Mouse (Mus musculus) spleen, adult 2 months (tissue): ENCODE results near the gene Ifnl3. TPM values are rescaled to one million over a fixed set of nuclear protein-coding genes. Genes with fewer than 3 reads are reported as not detected.
"Not testable (repeated sequence)": the region's sequence is repeated elsewhere in the genome, so short reads cannot be mapped to it uniquely, and the experiment has no call there.

ENCODE experiments used
- DNase-seq, 2 experiments: peaks; one replicate each; pipeline versions ENCODE4 v3.0.0 to v3.0.0-alpha.2; 2012 to 2021; ENCODE audit warnings: low spot score in 2 of 2, low read depth in 1 of 2
- H3K27ac ChIP-seq: fragments of 200-500 bp; 2 replicates; pipeline ENCODE4 v1.5.1; 2012; ENCODE audit warnings: low read length, inconsistent platforms; ENCODE audit not compliant: insufficient read depth
- H3K27me3 ChIP-seq: fragments of 200-500 bp; 2 replicates; pipeline ENCODE4 v1.6.1; 2012; ENCODE audit warnings: mild to moderate bottlenecking, moderate library complexity, low read length, inconsistent platforms; ENCODE audit not compliant: control insufficient read depth, insufficient read depth
- H3K36me3 ChIP-seq: fragments of 200-500 bp; 2 replicates; pipeline ENCODE4 v1.6.1; 2012; ENCODE audit warnings: mild to moderate bottlenecking, low read length, inconsistent platforms; ENCODE audit not compliant: control insufficient read depth, insufficient read depth
- H3K4me1 ChIP-seq: fragments of 200-500 bp; 2 replicates; pipeline ENCODE4 v1.6.1; 2011; ENCODE audit warnings: inconsistent platforms; ENCODE audit not compliant: control insufficient read depth, insufficient read depth, insufficient read length
- H3K4me3 ChIP-seq: fragments of 200-500 bp; 2 replicates; pipeline ENCODE4 v1.5.1; 2011; ENCODE audit warnings: mild to moderate bottlenecking, inconsistent platforms; ENCODE audit not compliant: insufficient read depth, insufficient read length; ENCODE audit errors: extremely low read depth
- CTCF ChIP-seq: fragments of 200-500 bp; IDR thresholded peaks from 2 replicates; pipeline ENCODE4 v1.5.1; 2011; ENCODE audit warnings: mild to moderate bottlenecking, inconsistent platforms; ENCODE audit not compliant: insufficient read depth, insufficient read length, insufficient replicate concordance; ENCODE audit errors: extremely low read depth
- POLR2A ChIP-seq: fragments of 200-500 bp; IDR thresholded peaks from 2 replicates; pipeline ENCODE4 v1.6.1; 2011; ENCODE audit warnings: low read depth, low read length, inconsistent platforms
- WGBS: fragments of 180-500 bp; shearing (Covaris S2); methylation state at CpG from one replicate; pipeline ENCODE4 v1.1.7; 2018; 5-methylcytosine and 5-hydroxymethylcytosine counted together
- polyA plus RNA-seq: library from polyadenylated mRNA; depleted of rRNA; stranded (reverse); fragments of >200 nt; gene quantifications from 2 replicates; pipeline ENCODE4 v1.2.3, GENCODE M21; 2012; rRNA removed

Ifnl3 gene
- not detected in 2 replicates for polyA plus RNA-seq

DNA sequence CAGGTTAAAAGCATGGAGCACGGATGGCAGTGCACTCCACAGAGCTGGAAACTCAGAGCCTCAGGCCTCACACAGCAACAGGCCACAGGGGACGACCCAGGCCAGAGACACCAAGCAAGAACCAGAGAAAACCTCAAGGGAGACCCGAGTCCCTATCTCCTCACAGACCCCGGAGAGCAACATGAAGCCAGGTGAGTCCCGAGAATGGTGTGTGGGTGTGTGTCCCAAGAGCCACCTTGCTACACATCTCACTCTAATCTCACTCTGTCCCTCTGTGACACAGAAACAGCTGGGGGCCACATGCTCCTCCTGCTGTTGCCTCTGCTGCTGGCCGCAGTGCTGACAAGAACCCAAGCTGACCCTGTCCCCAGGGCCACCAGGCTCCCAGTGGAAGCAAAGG, at the start of gene Ifnl3:
Ifnl3 (plus strand) TSS at position 301 of the 400 bp plus-strand sequence.
- H3K4me3 ChIP-seq, H3K36me3 ChIP-seq, H3K27me3 ChIP-seq, DNase-seq, H3K4me1 ChIP-seq, H3K27ac ChIP-seq: not testable (repeated sequence)
- WGBS = 87% methylated on average over 5 of the region's 6 CpGs

GRCm38 (mm10) chr7:28476191-28476590, 46.4 kb upstream of the Ifnl3 start:
- H3K36me3 ChIP-seq = no peaks in the 10 kb centered on the region
- TF ChIP-seq CTCF (no peak), POLR2A (no peak)
- no peak overlapping the region for H3K27ac ChIP-seq
- WGBS = 92% methylated on average over 6 of the region's 6 CpGs
- no peaks in the 10 kb centered on the region for H3K4me1 ChIP-seq
- no peak for DNase-seq
- H3K27me3 ChIP-seq = no peaks in the 10 kb centered on the region
- H3K4me3 ChIP-seq = no peak overlapping the region

GRCm38 (mm10) chr7:28477363-28477762, 45.3 kb upstream of the Ifnl3 start:
- no peak for DNase-seq
- TF ChIP-seq CTCF (no peak), POLR2A (no peak)
- 92% methylated on average over 5 of the region's 5 CpGs for WGBS
- Histone ChIP-seq H3K27me3 (no peaks in the 10 kb centered on the region), H3K4me1 (no peaks in the 10 kb centered on the region), H3K36me3 (no peaks in the 10 kb centered on the region), H3K27ac (no peak overlapping the region), H3K4me3 (no peak overlapping the region)

DNA sequence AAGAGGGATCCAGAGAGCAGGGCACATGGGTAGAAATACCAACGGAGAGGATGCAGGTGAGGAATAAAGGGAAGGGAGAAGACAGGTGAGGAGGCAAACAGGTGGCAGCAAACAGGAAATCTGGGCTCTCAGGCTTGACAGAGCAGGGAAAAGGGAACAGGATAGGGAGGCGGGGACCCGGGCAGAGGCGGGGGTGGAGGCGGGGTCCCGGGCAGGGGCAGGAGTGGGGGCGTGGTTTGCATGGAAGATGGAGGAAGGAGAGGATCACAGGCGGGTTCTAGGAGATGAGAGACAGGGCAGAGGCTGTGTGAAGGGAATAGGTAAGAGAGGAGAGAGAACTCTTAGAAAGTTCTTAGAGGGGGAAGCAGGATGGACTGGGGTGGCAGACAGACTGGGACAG, 43.8 kb upstream of the Ifnl3 start:
- TF ChIP-seq POLR2A = no peak
- no peak for TF ChIP-seq CTCF
- H3K4me3 ChIP-seq = no peak overlapping the region
- H3K27me3 ChIP-seq = no peaks in the 10 kb centered on the region

GRCm38 (mm10) chr7:28482854-28483253, 39.8 kb upstream of the Ifnl3 start:
- DNase-seq = no peak
- Histone ChIP-seq H3K27me3 (no peaks in the 10 kb centered on the region; the same call in 1 of the 2 replicates), H3K27ac (no peak overlapping the region), H3K4me3 (no peak overlapping the region), H3K36me3 (no peaks in the 10 kb centered on the region), H3K4me1 (no peaks in the 10 kb centered on the region)
- no peak for TF ChIP-seq CTCF
- no peak for TF ChIP-seq POLR2A
- 84% methylated on average over 11 of the region's 11 CpGs for WGBS

More for the DNA sequence above, 43.8 kb upstream of the Ifnl3 start:
- no peak for DNase-seq
- Histone ChIP-seq H3K36me3 (no peaks in the 10 kb centered on the region), H3K4me1 (no peaks in the 10 kb centered on the region), H3K27ac (no peak overlapping the region)
- 6% methylated on average over 8 of the region's 8 CpGs for WGBS

DNA sequence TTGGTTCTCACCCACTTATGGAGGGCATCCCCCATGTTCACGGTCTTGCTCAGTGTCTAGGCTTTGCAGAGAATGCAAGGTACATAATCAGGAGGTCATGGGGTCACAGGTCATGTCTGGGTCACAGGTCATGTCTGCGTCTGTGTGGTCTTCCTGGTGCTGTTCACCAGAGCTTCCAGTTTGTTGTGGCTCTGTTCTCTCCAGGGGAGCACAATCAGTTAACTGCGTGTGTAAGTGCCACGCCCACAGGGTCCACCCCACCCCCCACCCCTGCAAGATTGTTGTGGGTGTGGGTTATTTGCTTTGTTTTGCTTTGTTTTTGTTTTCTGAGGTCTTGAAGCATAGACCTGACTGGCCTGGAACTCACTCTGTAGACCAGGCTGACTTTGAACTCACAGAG, 38.4 kb upstream of the Ifnl3 start:
- no peak for DNase-seq
- no peak overlapping the region for H3K27ac ChIP-seq
- no peaks in the 10 kb centered on the region for H3K36me3 ChIP-seq
- WGBS = 82% methylated on average over 4 of the region's 4 CpGs
- no peaks in the 10 kb centered on the region for H3K4me1 ChIP-seq
- H3K4me3 ChIP-seq = no peak overlapping the region
- H3K27me3 ChIP-seq = peaks cover 1% of the 10 kb centered on the region; the same call in 1 of the 2 replicates
- no peak for TF ChIP-seq POLR2A
- TF ChIP-seq CTCF = no peak

GRCm38 (mm10) chr7:28488030-28488491, 34.6 kb upstream of the Ifnl3 start:
- no peak overlapping the region for H3K27ac ChIP-seq
- DNase-seq = no peak
- H3K4me3 ChIP-seq = no peak overlapping the region
- 11% methylated on average over 16 of the region's 16 CpGs for WGBS
- no peaks in the 10 kb centered on the region for H3K36me3 ChIP-seq
- TF ChIP-seq CTCF = no peak
- H3K4me1 ChIP-seq = no peaks in the 10 kb centered on the region
- H3K27me3 ChIP-seq = peaks cover 1% of the 10 kb centered on the region; the same call in 1 of the 2 replicates
